Mouse (Mus musculus) testis, adult 2 months (tissue): ENCODE data around the gene Gzmc.

Experiments used
- CTCF ChIP-seq: fragments of 200-500 bp; IDR thresholded peaks from 2 replicates; pipeline ENCODE4 v1.5.1; 2012; ENCODE audit warnings: low read depth, mild to moderate bottlenecking, inconsistent platforms, low read length, moderate library complexity; ENCODE audit not compliant: control insufficient read depth, insufficient read depth, insufficient replicate concordance
- POLR2A ChIP-seq: fragments of 200-500 bp; IDR thresholded peaks from 2 replicates; pipeline ENCODE4 v1.6.1; 2012; ENCODE audit warnings: low read depth, mild to moderate bottlenecking, inconsistent platforms, low read length, moderate library complexity; ENCODE audit not compliant: control insufficient read depth

- TF ChIP-seq POLR2A (no peak), CTCF (no peak)
Observed at GRCm38 (mm10) chr14:56281090-56281489, 46.6 kb upstream of the Gzmc start.
